ENCODE assay signal across 17 mouse cellular contexts in genomic region chr6:144720846-144721245, GRCm38 (mm10).
"Had no signal": no experiment of that assay in that cellular context is flagged by ENCODE, and none has a peak within 500 bp of the region (broad histone marks: within the 10 kb centered on the region; RNA-seq: fewer than 3 reads in every experiment).

No protein-coding gene starts in this region.

- H3K27me3 ChIP-seq: neural tube, embryonic 12.5 days; neural tube, embryonic 13.5 days; neural tube, embryonic 15.5 days; stomach, embryonic 15.5 days had no signal

- H3K27ac ChIP-seq: neural tube, embryonic 12.5 days; neural tube, embryonic 13.5 days; neural tube, embryonic 15.5 days; stomach, embryonic 15.5 days; stomach, postnatal 0 days had no signal

- H3K4me1 ChIP-seq: neural tube, embryonic 12.5 days; neural tube, embryonic 13.5 days; neural tube, embryonic 15.5 days; stomach, embryonic 15.5 days had no signal

- H3K4me3 ChIP-seq: neural tube, embryonic 12.5 days; neural tube, embryonic 13.5 days; neural tube, embryonic 15.5 days; stomach, embryonic 15.5 days had no signal

- H3K4me2 ChIP-seq: neural tube, embryonic 12.5 days; neural tube, embryonic 13.5 days; neural tube, embryonic 15.5 days; stomach, embryonic 15.5 days had no signal

- H3K9me3 ChIP-seq: neural tube, embryonic 12.5 days; neural tube, embryonic 13.5 days; neural tube, embryonic 15.5 days; stomach, embryonic 15.5 days had no signal

- DNase-seq: retina, postnatal 1 day; right cerebral cortex, adult 18-20 months; right cerebral cortex, postnatal 14 days; right cerebral cortex, postnatal 25 days; right cerebral cortex, postnatal 4 days; spleen, adult 18-20 months; thymus, adult 18-20 months; thymus, adult 2 months; thymus, postnatal 14 days; thymus, postnatal 25 days; thymus, postnatal 36 days; thymus, postnatal 4 days had no signal

- H3K36me3 ChIP-seq: neural tube, embryonic 12.5 days; neural tube, embryonic 13.5 days; neural tube, embryonic 15.5 days; stomach, embryonic 15.5 days had no signal

- H3K9ac ChIP-seq: neural tube, embryonic 12.5 days; neural tube, embryonic 13.5 days; neural tube, embryonic 15.5 days; stomach, embryonic 15.5 days had no signal
